Mouse (Mus musculus) limb, embryonic 13.5 days (tissue): ENCODE results near the gene Tmem39b. TPM values are rescaled to one million over a fixed set of nuclear protein-coding genes. Genes with fewer than 3 reads are reported as not detected.

ENCODE experiments used
- ATAC-seq: fragments of 200-750 bp; cut with Nextera tagmentation; 2 replicates; pipeline ENCODE4 v1.8.0; 2017; ENCODE audit warnings: low read depth, moderate number of reproducible peaks, moderate TSS enrichment; ENCODE audit not compliant: low FRiP score
- H3K27ac ChIP-seq: fragments of 300-500 bp; sonication (generic); 2 replicates; pipeline ENCODE4 v1.5.1; 2015; ENCODE audit warnings: inconsistent platforms, mild to moderate bottlenecking, moderate library complexity
- H3K27me3 ChIP-seq: fragments of 300-500 bp; sonication (generic); 2 replicates; pipeline ENCODE4 v1.6.1; 2015; ENCODE audit warnings: mild to moderate bottlenecking, inconsistent platforms
- H3K36me3 ChIP-seq: fragments of 300-500 bp; sonication (generic); 2 replicates; pipeline ENCODE4 v1.6.1; 2015; ENCODE audit warnings: inconsistent platforms, mild to moderate bottlenecking, moderate library complexity
- H3K4me1 ChIP-seq: fragments of 300-500 bp; sonication (generic); 2 replicates; pipeline ENCODE4 v1.6.1; 2015; ENCODE audit warnings: inconsistent platforms
- H3K4me2 ChIP-seq: fragments of 300-500 bp; sonication (generic); replicated peaks from 2 replicates; pipeline ENCODE4 v1.6.1; 2015; ENCODE audit warnings: inconsistent platforms, mild to moderate bottlenecking, moderate library complexity
- H3K4me3 ChIP-seq: fragments of 300-500 bp; sonication (generic); 2 replicates; pipeline ENCODE4 v1.5.1; 2015; ENCODE audit warnings: moderate library complexity, mild to moderate bottlenecking, inconsistent platforms
- H3K9ac ChIP-seq: fragments of 300-500 bp; sonication (generic); 2 replicates; pipeline ENCODE4 v1.6.1; 2015; ENCODE audit warnings: mild to moderate bottlenecking, inconsistent platforms
- H3K9me3 ChIP-seq: fragments of 300-500 bp; sonication (generic); 2 replicates; pipeline ENCODE4 v1.6.1; 2016; ENCODE audit warnings: inconsistent platforms
- WGBS: fragments of 180-500 bp; shearing (Covaris S2); methylation state at CpG from one replicate; pipeline ENCODE4 v1.1.7; 2015; 5-methylcytosine and 5-hydroxymethylcytosine counted together
- polyA plus RNA-seq: library from polyadenylated mRNA; unstranded; fragments of >200 nt; fragmentation: Nextera tagmentation; extraction: Ambion mirVana; gene quantifications from 2 replicates; pipeline ENCODE4 v1.2.1, GENCODE M21; 2015

The Tmem39b gene
- polyA plus RNA-seq, 1 experiment from 2014 or later: 14.4 TPM

DNA sequence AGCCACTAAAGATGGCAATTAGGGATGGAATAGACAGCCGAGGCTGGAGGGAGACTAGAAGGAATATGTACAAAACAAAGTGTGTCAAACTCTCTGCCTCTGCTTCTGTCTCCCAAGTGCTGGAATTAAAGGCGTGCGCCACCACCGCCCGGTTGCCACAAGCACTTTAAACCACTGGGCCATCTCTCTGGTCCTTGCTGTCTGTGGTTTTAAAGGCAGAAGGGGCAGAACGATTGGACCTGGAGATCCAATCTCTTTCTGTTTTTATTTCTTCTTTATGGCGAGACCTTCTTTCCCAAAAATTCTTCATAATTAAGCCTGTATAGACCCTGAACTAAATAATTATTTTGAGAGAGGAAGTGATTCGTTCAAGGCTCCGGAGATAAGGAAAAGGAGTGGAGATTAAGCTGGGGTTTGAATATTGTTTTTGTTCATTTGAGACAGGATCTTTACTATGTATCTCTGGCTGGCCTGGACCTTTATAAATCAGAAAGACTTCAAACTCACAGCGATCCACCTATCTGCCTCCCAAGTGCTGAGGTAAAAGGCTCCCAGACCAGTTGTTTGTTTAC lies 23.7 kb downstream of the Tmem39b start:
- Histone ChIP-seq H3K4me2 (peak overlapping the region; percentile 84), H3K36me3 (peaks cover 28% of the 10 kb centered on the region), H3K4me1 (peaks cover 16% of the 10 kb centered on the region), H3K27ac (peak overlapping the region; percentile 95), H3K9ac (peak overlapping the region; percentile 96), H3K4me3 (peak overlapping the region; percentile 95), H3K27me3 (no peaks in the 10 kb centered on the region), H3K9me3 (no peaks in the 10 kb centered on the region)
- ATAC-seq: no peak
- WGBS: 9% methylated on average over 10 of the region's 10 CpGs

DNA sequence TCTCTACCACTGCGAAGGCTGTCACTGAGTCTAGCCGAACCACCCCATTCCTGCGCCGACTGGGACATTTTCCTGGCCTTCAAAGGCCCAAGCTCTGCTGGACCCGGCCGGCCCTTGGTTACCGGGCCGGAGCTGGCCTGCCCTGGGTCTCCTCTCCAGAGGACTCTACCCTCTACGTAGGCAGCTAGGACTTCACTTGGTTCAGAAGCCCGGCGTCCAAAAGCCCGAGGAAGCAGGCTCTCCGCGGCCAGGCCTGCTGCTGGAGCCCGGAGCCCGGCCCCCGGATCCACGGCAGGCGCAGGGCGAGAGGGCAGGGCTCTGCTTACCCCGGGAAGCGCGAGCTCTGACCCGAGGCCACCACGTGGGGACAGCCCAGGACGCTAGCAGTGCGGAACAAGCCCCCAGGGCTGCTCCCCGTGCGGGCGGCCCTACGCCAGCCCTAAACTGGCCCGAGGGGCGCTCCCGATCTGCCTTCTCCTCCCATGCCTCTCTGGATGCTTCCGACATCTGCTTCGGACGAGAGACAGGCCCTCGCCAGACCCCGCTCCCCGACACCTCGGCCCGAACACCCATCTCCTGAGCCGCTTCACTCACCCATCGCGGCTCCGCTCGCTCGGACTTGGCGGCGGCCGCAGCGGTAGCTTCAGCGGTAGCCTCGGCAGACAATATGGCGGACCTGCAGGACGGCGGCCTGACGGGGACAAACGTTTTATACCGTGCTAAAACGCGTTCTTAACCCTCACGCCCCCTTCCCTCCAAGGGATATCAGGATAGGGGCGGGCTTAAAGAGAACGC lies 24.4 kb downstream of the Tmem39b start, which contains the start of gene Kpna6:
Gene Kpna6 (minus strand): TSS at position 685 of the 795 bp plus-strand sequence.
- Histone ChIP-seq H3K4me1 (peaks cover 16% of the 10 kb centered on the region), H3K36me3 (peaks cover 23% of the 10 kb centered on the region), H3K9ac (peak within 1 kb of the TSS; percentile 96), H3K9me3 (no peaks in the 10 kb centered on the region), H3K27ac (peak within 1 kb of the TSS; percentile 95), H3K4me3 (peak within 1 kb of the TSS; percentile 95), H3K27me3 (no peaks in the 10 kb centered on the region), H3K4me2 (peak within 1 kb of the TSS; percentile 84)
- ATAC-seq: peak; percentile 92
- under 1% methylated on average over 64 of the region's 65 CpGs for WGBS

DNA sequence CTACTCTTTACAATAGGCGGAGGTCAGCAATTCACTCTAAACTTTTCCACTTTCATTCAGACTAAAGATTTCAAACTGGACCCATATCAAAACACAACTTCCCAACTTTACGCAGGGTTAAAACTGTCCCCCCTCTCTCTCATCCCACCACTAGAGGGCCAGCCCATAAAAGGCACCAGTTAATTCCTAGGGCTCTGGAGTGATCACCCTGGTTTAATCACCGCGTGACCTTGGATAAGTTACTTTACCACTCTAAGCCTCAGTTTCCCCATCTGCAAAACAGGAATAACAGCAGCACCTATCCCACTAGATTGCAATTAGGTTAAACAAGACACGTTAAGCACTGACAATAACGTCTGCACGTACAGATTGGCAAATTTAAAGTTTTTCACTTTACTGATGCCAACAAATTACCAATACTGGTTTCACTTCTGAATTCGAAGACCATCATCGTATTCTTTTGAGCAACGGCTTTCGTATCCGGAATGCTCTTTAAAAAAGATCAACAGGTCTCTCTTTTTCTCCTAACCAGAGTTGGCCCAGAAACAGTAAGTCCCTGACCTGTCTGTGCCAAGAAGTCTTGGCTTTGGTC lies 25.1 kb downstream of the Tmem39b start:
- Histone ChIP-seq H3K36me3 (peaks cover 21% of the 10 kb centered on the region), H3K9ac (peak overlapping the region; percentile 96), H3K27me3 (no peaks in the 10 kb centered on the region), H3K4me3 (peak overlapping the region; percentile 95), H3K9me3 (no peaks in the 10 kb centered on the region), H3K27ac (peak overlapping the region; percentile 95), H3K4me1 (peaks cover 16% of the 10 kb centered on the region), H3K4me2 (peak overlapping the region; percentile 84)
- WGBS: 7% methylated on average over 12 of the region's 12 CpGs
- no peak for ATAC-seq

DNA sequence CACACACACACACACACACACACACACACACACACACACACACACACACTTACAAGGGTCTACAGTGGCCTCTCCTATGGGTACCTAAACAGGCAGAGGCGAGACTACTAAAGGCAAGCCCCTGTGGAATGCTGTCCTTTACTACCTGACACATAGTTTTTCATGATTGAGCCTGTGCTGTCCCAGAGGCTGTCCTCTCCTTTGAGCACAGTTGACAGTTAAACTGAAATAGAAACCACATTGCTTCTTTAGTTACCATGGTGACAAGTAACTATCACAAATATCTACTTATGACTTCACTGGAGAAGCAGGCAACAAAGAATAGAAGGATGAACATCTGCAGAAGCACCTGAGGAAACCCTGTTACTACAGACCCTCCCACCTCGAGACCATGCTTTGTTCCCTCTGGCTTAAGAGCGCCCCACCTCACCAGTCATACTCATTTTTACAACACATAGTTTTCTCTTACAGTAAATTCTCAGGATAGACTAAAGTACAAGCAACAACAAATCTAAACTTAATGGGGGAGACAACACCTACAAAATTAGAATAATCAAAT lies 34.3 kb downstream of the Tmem39b start:
- WGBS: 69% methylated on average over 3 of the region's 3 CpGs
- H3K4me3 ChIP-seq: no peak overlapping the region
- no peak for ATAC-seq
- H3K4me1 ChIP-seq: peaks cover 9% of the 10 kb centered on the region; the same call in 1 of the 2 replicates
- no peaks in the 10 kb centered on the region for H3K9me3 ChIP-seq
- no peak overlapping the region for H3K4me2 ChIP-seq
- peaks cover 68% of the 10 kb centered on the region for H3K36me3 ChIP-seq
- no peaks in the 10 kb centered on the region for H3K27me3 ChIP-seq
- no peak overlapping the region for H3K9ac ChIP-seq
- H3K27ac ChIP-seq: no peak overlapping the region; the same call in 1 of the 2 replicates

DNA sequence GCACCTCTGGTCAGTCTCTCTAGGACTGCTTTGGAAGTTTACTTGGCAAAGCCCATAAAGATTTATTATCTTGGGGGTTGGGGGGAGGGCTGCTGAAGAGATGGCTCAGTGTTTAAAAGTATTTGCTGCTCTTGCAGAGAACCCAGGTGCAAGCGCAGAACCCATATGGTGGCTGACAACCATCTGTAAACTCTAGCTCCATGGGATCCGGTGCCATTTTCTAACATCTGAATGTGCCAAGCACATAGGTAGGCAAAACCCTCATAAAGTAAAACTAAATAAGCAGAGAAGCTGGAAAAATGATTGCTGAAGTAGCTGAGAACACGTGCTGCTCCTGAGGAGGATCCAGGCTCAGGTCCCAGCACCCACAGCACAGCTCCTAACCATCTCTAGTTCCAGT lies 35.1 kb downstream of the Tmem39b start:
- WGBS: 73% methylated on average over 3 of the region's 3 CpGs
- peaks cover 71% of the 10 kb centered on the region for H3K36me3 ChIP-seq
- no peak overlapping the region for H3K9ac ChIP-seq
- H3K4me3 ChIP-seq: no peak overlapping the region
- H3K4me2 ChIP-seq: no peak overlapping the region
- no peak overlapping the region; the same call in 1 of the 2 replicates for H3K27ac ChIP-seq
- no peaks in the 10 kb centered on the region for H3K9me3 ChIP-seq
- no peaks in the 10 kb centered on the region for H3K27me3 ChIP-seq
- H3K4me1 ChIP-seq: peaks cover 9% of the 10 kb centered on the region; the same call in 1 of the 2 replicates
- ATAC-seq: no peak

DNA sequence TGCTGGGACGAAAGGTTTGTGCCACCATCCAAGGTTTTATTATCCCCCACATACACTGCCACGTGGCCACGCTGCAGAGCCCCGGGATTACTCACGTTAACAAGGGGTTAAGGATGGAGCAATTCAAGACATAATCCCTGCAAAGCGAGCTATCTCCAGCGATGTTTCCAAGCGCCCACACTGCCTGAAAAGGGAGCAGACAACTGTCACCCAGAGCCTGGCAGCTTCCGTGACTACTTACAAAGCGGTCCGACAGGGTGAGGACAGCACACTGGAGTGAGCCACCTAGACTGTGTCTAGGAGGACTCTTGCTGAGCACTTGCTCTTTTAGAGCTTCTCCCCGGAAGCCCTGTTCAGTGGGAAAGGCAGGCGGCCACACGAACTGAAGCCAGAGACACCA lies 41.9 kb downstream of the Tmem39b start:
- H3K27ac ChIP-seq: no peak overlapping the region
- 94% methylated on average over 14 of the region's 14 CpGs for WGBS
- ATAC-seq: no peak
- H3K4me2 ChIP-seq: no peak overlapping the region
- no peak overlapping the region for H3K4me3 ChIP-seq
- no peak overlapping the region for H3K9ac ChIP-seq
- H3K4me1 ChIP-seq: no peaks in the 10 kb centered on the region
- H3K27me3 ChIP-seq: no peaks in the 10 kb centered on the region
- peaks cover 97% of the 10 kb centered on the region for H3K36me3 ChIP-seq
- H3K9me3 ChIP-seq: no peaks in the 10 kb centered on the region

DNA sequence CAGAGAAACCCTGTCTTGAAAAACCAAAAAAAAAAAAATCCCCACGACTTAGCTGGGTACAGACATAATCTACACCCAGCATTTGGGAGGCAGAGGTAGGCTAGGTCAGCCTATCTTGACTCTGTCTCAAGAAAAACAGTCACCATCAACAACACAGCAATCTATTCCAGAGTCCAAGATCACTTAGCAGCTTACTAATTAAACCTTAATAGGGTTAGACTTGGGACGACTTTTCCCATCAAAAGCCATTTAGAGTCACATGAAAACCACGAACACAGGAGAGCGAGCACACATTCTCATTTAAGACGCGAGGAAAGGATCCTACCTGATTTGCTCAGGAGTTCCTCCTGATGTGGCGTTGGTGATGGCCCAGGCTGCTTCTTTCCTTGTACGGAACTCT lies 46.3 kb downstream of the Tmem39b start:
- 95% methylated on average over 8 of the region's 8 CpGs for WGBS
- Histone ChIP-seq H3K27me3 (no peaks in the 10 kb centered on the region), H3K9me3 (no peaks in the 10 kb centered on the region), H3K9ac (no peak overlapping the region), H3K4me1 (no peaks in the 10 kb centered on the region), H3K36me3 (peaks cover 97% of the 10 kb centered on the region), H3K4me3 (no peak overlapping the region), H3K27ac (no peak overlapping the region), H3K4me2 (no peak overlapping the region)
- ATAC-seq: no peak

DNA sequence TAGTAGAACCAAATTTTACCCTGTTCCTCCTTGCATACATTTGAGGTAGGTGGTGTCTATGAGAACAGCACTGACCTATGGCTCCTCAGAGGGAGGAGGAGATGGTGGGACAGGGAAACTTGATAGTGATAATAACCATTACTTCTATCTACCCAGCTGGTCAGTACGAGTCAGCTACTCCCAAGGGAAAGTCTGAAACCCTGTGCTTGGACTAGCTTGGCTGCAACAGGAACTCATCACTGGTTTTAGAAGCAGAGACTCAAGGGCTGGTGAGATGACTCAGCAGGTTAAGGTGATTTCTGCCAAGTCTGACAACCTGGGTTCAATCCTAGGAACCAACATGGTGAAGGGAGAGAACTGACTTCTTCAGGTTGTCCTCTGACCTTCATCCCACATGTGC lies 48.0 kb downstream of the Tmem39b start:
- peaks cover 93% of the 10 kb centered on the region for H3K36me3 ChIP-seq
- no peak overlapping the region for H3K9ac ChIP-seq
- no peak overlapping the region for H3K27ac ChIP-seq
- H3K4me2 ChIP-seq: no peak overlapping the region
- no peaks in the 10 kb centered on the region for H3K9me3 ChIP-seq
- no peaks in the 10 kb centered on the region for H3K4me1 ChIP-seq
- H3K4me3 ChIP-seq: no peak overlapping the region
- ATAC-seq: no peak
- WGBS: 80% methylated on average over 1 of the region's 1 CpGs
- no peaks in the 10 kb centered on the region for H3K27me3 ChIP-seq

DNA sequence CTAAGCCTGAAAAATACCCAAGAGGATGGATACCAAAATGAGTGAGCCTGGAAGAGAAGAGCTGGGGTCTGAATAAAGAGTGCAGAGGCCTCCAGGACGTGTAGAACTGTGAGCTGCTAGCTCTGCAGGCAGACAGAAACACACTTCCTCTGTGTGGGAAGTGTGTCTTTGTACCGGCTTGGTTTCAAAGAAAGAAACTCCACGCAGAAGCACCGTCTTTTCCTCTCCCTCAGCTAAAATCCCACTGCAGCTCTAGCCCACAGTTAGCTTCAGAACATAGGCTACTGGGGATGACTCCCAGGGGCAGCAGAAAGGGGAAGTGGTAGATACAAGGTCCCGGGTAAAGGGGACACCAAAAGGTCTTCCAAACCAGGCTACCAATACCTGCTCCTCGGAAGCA lies 51.4 kb downstream of the Tmem39b start:
- H3K27me3 ChIP-seq: no peaks in the 10 kb centered on the region
- no peaks in the 10 kb centered on the region for H3K9me3 ChIP-seq
- no peak for ATAC-seq
- H3K4me3 ChIP-seq: no peak overlapping the region
- no peak overlapping the region for H3K9ac ChIP-seq
- H3K36me3 ChIP-seq: peaks cover 61% of the 10 kb centered on the region
- 89% methylated on average over 6 of the region's 6 CpGs for WGBS
- peaks cover 6% of the 10 kb centered on the region for H3K4me1 ChIP-seq
- no peak overlapping the region for H3K4me2 ChIP-seq
- no peak overlapping the region for H3K27ac ChIP-seq

DNA sequence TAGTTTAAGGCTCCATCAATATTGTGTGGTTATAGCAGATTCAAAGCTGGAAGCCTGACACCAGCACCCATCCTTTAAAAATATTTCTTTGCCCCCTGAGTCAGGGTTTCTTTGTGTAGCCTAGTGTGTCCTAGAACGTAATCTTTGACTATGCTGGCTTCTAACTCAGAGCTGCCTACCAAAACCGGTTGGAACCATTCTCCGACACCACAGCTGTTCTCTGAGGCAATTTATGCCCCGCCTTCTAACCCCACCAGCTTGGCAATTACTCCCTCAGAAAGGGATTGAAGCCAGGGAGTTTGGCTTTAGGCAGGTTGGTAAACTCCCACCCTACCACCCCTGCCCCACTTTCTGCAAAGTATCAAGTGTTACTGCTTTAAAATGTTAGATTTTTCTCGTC lies 54.9 kb downstream of the Tmem39b start:
- peak overlapping the region; percentile 71 for H3K4me3 ChIP-seq
- peak overlapping the region; percentile 21; the same call in 1 of the 2 replicates for H3K9ac ChIP-seq
- no peaks in the 10 kb centered on the region for H3K9me3 ChIP-seq
- peaks cover 33% of the 10 kb centered on the region for H3K4me1 ChIP-seq
- H3K4me2 ChIP-seq: peak overlapping the region; percentile 46
- WGBS: 36% methylated on average over 5 of the region's 5 CpGs
- H3K27me3 ChIP-seq: no peaks in the 10 kb centered on the region
- ATAC-seq: no peak
- peaks cover 55% of the 10 kb centered on the region for H3K36me3 ChIP-seq
- no peak overlapping the region for H3K27ac ChIP-seq

DNA sequence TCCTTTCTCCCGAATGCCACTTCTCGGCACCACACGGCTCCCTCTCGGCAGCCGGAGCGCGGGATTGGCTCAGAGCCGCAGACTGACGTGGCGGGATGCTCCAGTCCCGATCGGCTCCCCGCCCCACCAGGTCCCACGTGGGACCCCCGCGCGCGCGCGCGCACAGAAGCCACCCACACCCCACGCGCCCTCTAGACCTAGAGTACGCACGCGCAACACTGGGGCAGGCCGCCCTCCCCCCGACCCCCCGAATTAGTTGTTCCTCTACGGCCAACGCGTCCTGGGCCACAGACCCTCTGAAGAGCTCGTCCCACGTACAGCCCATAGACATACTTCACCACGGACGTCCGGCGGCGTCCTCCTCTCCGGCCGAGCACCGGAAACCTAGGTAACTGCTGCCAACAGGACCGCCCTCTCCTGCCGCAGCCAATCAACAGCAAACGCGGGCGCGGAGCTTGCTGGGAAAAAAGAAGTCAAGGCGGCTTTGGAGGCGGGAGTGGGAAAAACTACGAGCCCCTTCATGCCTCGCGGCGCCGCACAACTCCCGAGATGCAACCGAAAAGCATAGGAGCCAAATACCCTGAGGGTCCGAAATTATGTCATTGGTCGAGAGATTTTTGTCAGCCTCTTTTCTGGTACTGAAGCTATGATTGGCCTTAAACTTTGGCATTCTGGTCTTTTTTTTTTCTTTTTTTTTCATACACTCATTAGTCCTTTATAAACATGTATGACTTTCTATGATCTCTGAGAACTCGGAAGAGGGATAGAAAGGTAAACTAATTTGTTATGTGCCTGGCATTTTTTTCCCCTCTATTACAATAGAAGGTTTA lies 55.8 kb downstream of the Tmem39b start, which contains the start of gene Txlna:
Gene Txlna (minus strand): TSS at position 428 of the 830 bp plus-strand sequence.
- peaks cover 33% of the 10 kb centered on the region for H3K4me1 ChIP-seq
- WGBS: under 1% methylated on average over 59 of the region's 60 CpGs
- H3K9me3 ChIP-seq: no peaks in the 10 kb centered on the region
- H3K27ac ChIP-seq: peak within 1 kb of the TSS; percentile 90
- H3K9ac ChIP-seq: peak within 1 kb of the TSS; percentile 87
- peak; percentile 95 for ATAC-seq
- peaks cover 55% of the 10 kb centered on the region for H3K36me3 ChIP-seq
- H3K4me3 ChIP-seq: peak within 1 kb of the TSS; percentile 71
- no peaks in the 10 kb centered on the region for H3K27me3 ChIP-seq
- peak within 1 kb of the TSS; percentile 95 for H3K4me2 ChIP-seq
